Mouse (Mus musculus): ENCODE measurements around the gene 4933421I07Rik.

DNA sequence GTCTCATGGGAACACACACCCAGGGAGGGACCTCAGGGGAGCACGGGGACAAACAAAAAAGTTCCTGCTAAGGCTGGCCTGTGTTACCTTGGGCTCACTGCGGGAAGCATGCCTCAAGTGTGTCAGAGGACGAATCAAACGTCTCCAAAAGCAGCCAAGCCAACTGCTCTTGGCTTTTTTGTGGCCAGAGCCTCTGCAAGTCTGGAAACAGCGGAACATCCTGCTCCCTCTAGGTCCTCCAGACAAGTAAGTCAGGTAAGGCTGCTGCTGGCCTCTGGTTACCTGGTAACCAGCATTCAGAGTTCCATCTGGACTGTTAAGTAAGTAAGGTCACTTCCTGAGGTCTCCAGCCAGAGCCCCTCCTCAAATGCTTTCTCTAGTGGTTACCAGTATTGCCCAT lies at the start of gene 4933421I07Rik:
- no peak for TF ChIP-seq CTCF (conservative IDR thresholded peaks at IDR 0.05; ENCODE audit: low read length)
- TF ChIP-seq POU5F1 (IDR thresholded peaks at IDR 0.05; ENCODE audit: borderline replicate concordance, low read length): no peak

Data from E14TG2a.4 (cell line).